Mouse (Mus musculus) limb, embryonic 15.5 days (tissue): ENCODE data around the gene Rnf167. TPM values are rescaled to one million over a fixed set of nuclear protein-coding genes. Genes with fewer than 3 reads are reported as not detected.

Source experiments
- ATAC-seq: fragments of 200-750 bp; cut with Nextera tagmentation; 2 replicates; pipeline ENCODE4 v1.8.0; 2017; ENCODE audit warnings: low read depth, moderate TSS enrichment; ENCODE audit not compliant: insufficient number of reproducible peaks, low FRiP score, low TSS enrichment
- H3K27ac ChIP-seq: fragments of 300-500 bp; sonication (generic); 2 replicates; pipeline ENCODE4 v1.5.1; 2015; ENCODE audit warnings: moderate library complexity, mild to moderate bottlenecking, inconsistent platforms
- H3K27me3 ChIP-seq: fragments of 300-500 bp; sonication (generic); 2 replicates; pipeline ENCODE4 v1.6.1; 2015; ENCODE audit warnings: inconsistent platforms
- H3K36me3 ChIP-seq: fragments of 300-500 bp; sonication (generic); 2 replicates; pipeline ENCODE4 v1.6.1; 2015; ENCODE audit warnings: inconsistent platforms
- H3K4me1 ChIP-seq: fragments of 300-500 bp; sonication (generic); 2 replicates; pipeline ENCODE4 v1.6.1; 2015; ENCODE audit warnings: inconsistent platforms
- H3K4me2 ChIP-seq: fragments of 300-500 bp; sonication (generic); 2 replicates; pipeline ENCODE4 v1.6.1; 2015; ENCODE audit warnings: mild to moderate bottlenecking, inconsistent platforms
- H3K4me3 ChIP-seq: fragments of 300-500 bp; sonication (generic); 2 replicates; pipeline ENCODE4 v1.5.1; 2015; ENCODE audit warnings: mild to moderate bottlenecking, inconsistent platforms
- H3K9ac ChIP-seq: fragments of 300-500 bp; sonication (generic); 2 replicates; pipeline ENCODE4 v1.6.1; 2015; ENCODE audit warnings: inconsistent platforms
- H3K9me3 ChIP-seq: fragments of 300-500 bp; sonication (generic); 2 replicates; pipeline ENCODE4 v1.6.1; 2016; ENCODE audit warnings: inconsistent platforms
- WGBS: fragments of 180-500 bp; shearing (Covaris S2); methylation state at CpG from one replicate; pipeline ENCODE4 v1.1.7; 2015; 5-methylcytosine and 5-hydroxymethylcytosine counted together
- polyA plus RNA-seq: library from polyadenylated mRNA; unstranded; fragments of >200 nt; fragmentation: Nextera tagmentation; extraction: Ambion mirVana; gene quantifications from 2 replicates; pipeline ENCODE4 v1.2.1, GENCODE M21; 2015

Rnf167 gene
- polyA plus RNA-seq, 1 experiment from 2014 or later, result 124 TPM

- Histone ChIP-seq H3K27me3 (no peaks in the 10 kb centered on the region), H3K36me3 (peaks cover 45% of the 10 kb centered on the region), H3K27ac (peak overlapping the region; percentile 100), H3K9me3 (no peaks in the 10 kb centered on the region), H3K4me1 (peaks cover 27% of the 10 kb centered on the region), H3K4me3 (peak overlapping the region; percentile 71), H3K9ac (peak overlapping the region; percentile 67), H3K4me2 (peak overlapping the region; percentile 68)
- WGBS, result 45% methylated on average over 14 of the region's 14 CpGs
- ATAC-seq, result no peak
These were observed 23.4 kb downstream of the Rnf167 start for GRCm38 (mm10) chr11:70670483-70670882.

DNA sequence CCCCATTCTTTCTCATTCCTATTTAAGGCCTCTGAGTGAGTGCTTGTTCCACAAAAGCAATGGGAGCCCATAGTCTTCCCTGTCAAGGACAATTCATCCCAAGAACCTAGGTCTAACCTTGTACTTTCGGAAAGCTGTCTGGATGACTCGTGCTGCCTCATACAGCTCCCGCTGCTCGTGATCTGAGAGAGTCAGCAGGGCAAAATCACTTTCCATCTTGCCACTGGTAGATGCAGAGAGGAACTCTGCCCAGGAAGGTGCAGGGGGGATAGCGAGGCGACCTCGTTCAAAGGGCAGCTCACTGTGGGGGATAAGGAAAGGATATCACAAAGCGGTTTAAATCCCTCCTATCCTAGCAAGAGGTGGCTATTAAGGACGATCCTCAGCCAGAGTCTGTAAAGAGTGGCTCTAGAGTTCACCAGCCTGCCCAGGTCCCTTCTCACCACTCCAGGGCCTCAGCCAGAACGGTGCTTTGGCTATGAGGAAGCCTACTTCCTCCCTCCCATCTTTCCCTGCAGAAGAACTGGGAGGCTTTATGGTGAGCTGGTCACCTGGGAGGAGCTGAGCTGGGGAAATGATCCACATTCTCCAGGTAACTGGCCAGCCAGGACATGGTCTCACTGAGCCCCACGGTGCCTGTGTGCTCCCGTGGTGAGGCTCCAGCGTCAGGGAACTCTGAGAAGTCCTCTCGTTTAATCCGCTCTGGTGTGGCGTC lies 24.5 kb downstream of the Rnf167 start:
- Histone ChIP-seq H3K9ac (no peak overlapping the region), H3K4me2 (no peak overlapping the region), H3K4me3 (no peak overlapping the region), H3K4me1 (peaks cover 27% of the 10 kb centered on the region), H3K9me3 (no peaks in the 10 kb centered on the region), H3K27ac (no peak overlapping the region), H3K36me3 (peaks cover 46% of the 10 kb centered on the region), H3K27me3 (no peaks in the 10 kb centered on the region)
- 86% methylated on average over 16 of the region's 16 CpGs for WGBS
- ATAC-seq, result no peak

GRCm38 (mm10) chr11:70674014-70674413 lies 27.0 kb downstream of the Rnf167 start:
- WGBS, result 81% methylated on average over 6 of the region's 6 CpGs
- Histone ChIP-seq H3K9me3 (no peaks in the 10 kb centered on the region), H3K27ac (no peak overlapping the region), H3K4me2 (no peak overlapping the region), H3K4me1 (peaks cover 14% of the 10 kb centered on the region), H3K4me3 (no peak overlapping the region), H3K9ac (no peak overlapping the region), H3K36me3 (peaks cover 58% of the 10 kb centered on the region), H3K27me3 (no peaks in the 10 kb centered on the region)
- ATAC-seq, result no peak

- Histone ChIP-seq H3K9ac (no peak overlapping the region), H3K36me3 (peaks cover 63% of the 10 kb centered on the region), H3K27me3 (no peaks in the 10 kb centered on the region), H3K9me3 (no peaks in the 10 kb centered on the region), H3K4me2 (no peak overlapping the region), H3K4me1 (peaks cover 14% of the 10 kb centered on the region), H3K4me3 (no peak overlapping the region), H3K27ac (no peak overlapping the region)
- ATAC-seq, result no peak
- 66% methylated on average over 11 of the region's 11 CpGs for WGBS
These were observed 27.5 kb downstream of the Rnf167 start for GRCm38 (mm10) chr11:70674501-70674900.

DNA sequence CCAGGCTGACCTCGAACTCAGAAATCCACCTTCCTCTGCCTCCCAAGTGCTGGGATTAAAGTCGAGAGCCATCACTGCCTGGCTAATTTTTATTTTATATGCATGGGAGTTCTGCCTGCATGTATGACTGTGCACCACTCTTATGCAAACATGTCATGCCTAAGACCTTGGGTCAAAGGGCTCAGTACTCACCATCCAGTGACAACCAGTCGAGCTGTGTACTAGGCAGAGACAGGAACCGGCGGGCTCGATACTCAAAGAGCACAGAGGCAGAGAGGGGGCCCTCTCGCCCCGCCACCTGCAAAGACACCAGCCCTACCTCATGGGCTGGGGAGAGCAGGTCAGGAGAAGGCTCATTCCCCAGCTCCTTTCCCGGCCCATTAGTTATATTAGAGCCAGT lies 31.1 kb downstream of the Rnf167 start:
- peaks cover 81% of the 10 kb centered on the region for H3K36me3 ChIP-seq
- no peak overlapping the region for H3K9ac ChIP-seq
- no peaks in the 10 kb centered on the region for H3K27me3 ChIP-seq
- no peaks in the 10 kb centered on the region for H3K9me3 ChIP-seq
- H3K4me2 ChIP-seq, result no peak overlapping the region
- ATAC-seq, result no peak
- 85% methylated on average over 9 of the region's 9 CpGs for WGBS
- H3K27ac ChIP-seq, result no peak overlapping the region
- H3K4me3 ChIP-seq, result no peak overlapping the region
- H3K4me1 ChIP-seq, result peaks cover 5% of the 10 kb centered on the region

GRCm38 (mm10) chr11:70678576-70678975 lies 31.5 kb downstream of the Rnf167 start:
- Histone ChIP-seq H3K9ac (no peak overlapping the region), H3K4me1 (peaks cover 5% of the 10 kb centered on the region), H3K4me2 (no peak overlapping the region), H3K4me3 (no peak overlapping the region), H3K27ac (no peak overlapping the region), H3K27me3 (no peaks in the 10 kb centered on the region), H3K9me3 (no peaks in the 10 kb centered on the region), H3K36me3 (peaks cover 84% of the 10 kb centered on the region)
- no peak for ATAC-seq
- WGBS, result 69% methylated on average over 2 of the region's 2 CpGs

DNA sequence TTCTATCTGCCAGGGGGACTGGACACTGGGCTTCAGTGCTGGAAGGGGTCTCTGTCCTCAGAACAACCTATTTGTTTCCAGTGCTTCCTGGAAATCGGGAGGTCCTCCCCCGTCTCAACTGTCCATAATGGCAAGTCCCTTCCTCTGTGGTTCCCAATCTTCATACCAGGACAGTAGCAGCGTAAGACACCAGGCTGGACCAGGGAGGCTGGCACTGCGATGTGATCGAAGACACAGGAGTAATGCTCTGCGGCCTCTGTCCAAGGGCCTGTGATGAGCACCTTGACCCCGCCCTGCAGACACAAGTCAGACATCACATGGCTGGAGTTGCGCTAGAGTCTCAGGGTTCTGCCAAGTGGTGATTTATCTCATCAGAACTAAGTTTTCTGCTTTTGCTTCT lies 32.3 kb downstream of the Rnf167 start:
- no peak overlapping the region for H3K27ac ChIP-seq
- H3K27me3 ChIP-seq, result no peaks in the 10 kb centered on the region
- H3K36me3 ChIP-seq, result peaks cover 84% of the 10 kb centered on the region
- 96% methylated on average over 8 of the region's 8 CpGs for WGBS
- H3K4me1 ChIP-seq, result peaks cover 5% of the 10 kb centered on the region
- no peak overlapping the region for H3K4me3 ChIP-seq
- H3K9ac ChIP-seq, result no peak overlapping the region
- no peak overlapping the region for H3K4me2 ChIP-seq
- no peaks in the 10 kb centered on the region for H3K9me3 ChIP-seq
- no peak for ATAC-seq

GRCm38 (mm10) chr11:70679894-70680293 lies 32.9 kb downstream of the Rnf167 start:
- no peak overlapping the region for H3K4me2 ChIP-seq
- H3K4me1 ChIP-seq, result peaks cover 5% of the 10 kb centered on the region
- H3K9me3 ChIP-seq, result no peaks in the 10 kb centered on the region
- no peak overlapping the region for H3K4me3 ChIP-seq
- no peak overlapping the region for H3K27ac ChIP-seq
- no peak for ATAC-seq
- H3K27me3 ChIP-seq, result no peaks in the 10 kb centered on the region
- H3K9ac ChIP-seq, result no peak overlapping the region
- peaks cover 85% of the 10 kb centered on the region for H3K36me3 ChIP-seq
- WGBS, result 89% methylated on average over 8 of the region's 8 CpGs

DNA sequence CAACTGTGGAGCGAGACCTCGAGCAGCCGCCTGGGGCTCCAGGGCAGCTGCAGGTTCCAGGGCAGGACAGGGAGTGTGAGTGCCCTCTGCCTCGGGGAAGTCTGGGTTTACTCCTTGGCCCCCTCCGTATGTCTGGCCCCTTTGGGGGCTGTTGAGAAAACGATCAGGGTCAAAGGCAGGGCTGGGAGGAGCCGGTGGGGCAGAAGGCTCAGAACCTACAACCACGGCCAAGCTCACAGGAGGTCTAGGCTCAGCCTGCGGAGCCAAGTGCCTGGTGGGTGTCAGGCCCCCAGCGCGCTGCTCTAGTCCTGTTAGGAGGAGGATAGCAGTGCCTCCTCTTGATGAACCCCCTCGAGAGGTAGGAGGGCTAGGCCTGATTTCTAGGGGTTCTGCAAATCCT lies 34.1 kb downstream of the Rnf167 start:
- H3K9me3 ChIP-seq, result no peaks in the 10 kb centered on the region
- H3K27me3 ChIP-seq, result no peaks in the 10 kb centered on the region
- no peak overlapping the region for H3K4me3 ChIP-seq
- H3K4me2 ChIP-seq, result no peak overlapping the region
- H3K4me1 ChIP-seq, result peaks cover 6% of the 10 kb centered on the region
- no peak overlapping the region for H3K27ac ChIP-seq
- H3K9ac ChIP-seq, result no peak overlapping the region
- H3K36me3 ChIP-seq, result peaks cover 79% of the 10 kb centered on the region
- 71% methylated on average over 12 of the region's 12 CpGs for WGBS
- ATAC-seq, result no peak

DNA sequence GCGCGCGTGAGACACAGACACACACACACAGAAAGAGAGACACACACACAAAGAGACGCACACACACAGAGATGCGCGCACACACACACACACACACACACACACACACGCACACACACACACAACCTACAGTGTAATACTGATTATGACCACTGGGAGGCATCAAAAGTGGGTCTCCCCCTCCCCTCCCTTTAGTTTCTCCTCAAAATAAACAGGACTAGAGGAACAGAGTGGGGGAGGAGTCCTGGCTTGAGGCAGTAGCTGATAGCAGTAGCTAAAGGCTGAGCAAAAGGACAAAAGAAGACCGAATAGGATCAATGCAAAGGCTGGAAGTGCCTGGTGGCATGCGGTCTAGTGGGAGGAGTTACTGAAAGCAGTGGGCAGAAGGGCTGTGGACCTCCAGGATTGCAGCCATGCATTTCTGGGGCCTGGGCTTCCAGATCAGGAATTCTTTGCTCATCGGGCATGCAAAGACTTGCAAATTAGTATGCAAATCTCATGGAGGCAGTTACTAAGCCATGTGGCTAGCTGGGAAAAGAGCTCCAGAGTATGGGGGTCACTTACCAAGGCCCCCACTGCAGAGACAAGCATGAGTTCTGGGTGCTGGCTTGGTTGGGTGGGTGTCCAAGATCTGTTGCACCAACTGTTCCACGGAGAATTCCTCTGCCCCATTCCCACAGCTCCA lies 35.0 kb downstream of the Rnf167 start:
- ATAC-seq, result no peak
- Histone ChIP-seq H3K27ac (no peak overlapping the region), H3K36me3 (peaks cover 70% of the 10 kb centered on the region), H3K4me3 (no peak overlapping the region), H3K4me1 (peaks cover 15% of the 10 kb centered on the region), H3K4me2 (no peak overlapping the region), H3K9ac (no peak overlapping the region), H3K27me3 (no peaks in the 10 kb centered on the region), H3K9me3 (no peaks in the 10 kb centered on the region)
- WGBS, result 30% methylated on average over 11 of the region's 11 CpGs

GRCm38 (mm10) chr11:70683640-70684039 lies 36.6 kb downstream of the Rnf167 start:
- H3K27me3 ChIP-seq, result no peaks in the 10 kb centered on the region
- no peak for ATAC-seq
- H3K36me3 ChIP-seq, result peaks cover 64% of the 10 kb centered on the region
- no peak overlapping the region for H3K27ac ChIP-seq
- H3K4me2 ChIP-seq, result no peak overlapping the region
- H3K9ac ChIP-seq, result no peak overlapping the region
- peaks cover 24% of the 10 kb centered on the region for H3K4me1 ChIP-seq
- WGBS, result 90% methylated on average over 5 of the region's 5 CpGs
- H3K9me3 ChIP-seq, result no peaks in the 10 kb centered on the region
- no peak overlapping the region for H3K4me3 ChIP-seq

DNA sequence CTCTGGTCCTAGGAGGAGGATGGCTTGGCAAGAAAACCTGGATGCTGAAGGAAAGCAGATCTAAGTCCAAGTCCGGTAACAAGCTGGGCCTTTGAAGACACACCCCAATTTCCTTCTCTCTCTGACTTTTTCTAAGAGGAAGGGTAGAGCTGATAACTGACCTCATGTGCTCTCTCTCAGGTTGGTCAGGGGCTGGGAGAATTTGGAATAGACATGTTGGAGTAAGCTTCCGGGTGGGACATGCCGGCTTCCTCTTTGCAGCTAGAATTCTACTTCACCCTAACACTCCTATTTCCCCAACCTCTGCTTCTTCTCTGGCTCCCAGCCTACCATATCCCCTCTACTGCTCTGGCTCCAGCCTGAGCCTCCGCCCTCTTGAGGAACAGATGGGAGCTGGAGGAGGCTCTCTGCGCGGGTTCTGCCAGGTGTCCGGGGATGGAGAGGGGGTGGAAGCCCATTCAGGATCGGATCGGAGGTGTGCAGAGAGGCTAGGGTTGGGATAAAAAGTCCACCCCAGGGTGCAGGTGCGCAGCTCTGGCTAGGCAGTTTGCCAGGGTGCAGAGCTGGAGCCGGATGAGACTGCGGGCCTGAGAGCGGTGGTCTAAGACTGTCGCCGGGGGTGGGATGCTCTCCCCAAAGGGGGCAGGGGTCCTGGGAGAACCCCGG lies 40.0 kb downstream of the Rnf167 start:
- peaks cover 35% of the 10 kb centered on the region for H3K36me3 ChIP-seq
- peak; percentile 50 for ATAC-seq
- H3K9ac ChIP-seq, result peak overlapping the region; percentile 73
- H3K4me3 ChIP-seq, result peak overlapping the region; percentile 68
- peaks cover 26% of the 10 kb centered on the region for H3K4me1 ChIP-seq
- H3K27ac ChIP-seq, result peak overlapping the region; percentile 90
- 2% methylated on average over 16 of the region's 16 CpGs for WGBS
- H3K4me2 ChIP-seq, result peak overlapping the region; percentile 77
- H3K27me3 ChIP-seq, result no peaks in the 10 kb centered on the region
- no peaks in the 10 kb centered on the region for H3K9me3 ChIP-seq
